Mouse (Mus musculus) adrenal gland, postnatal 36 days (tissue): ENCODE results near the gene Cd93. TPM values are rescaled to one million over a fixed set of nuclear protein-coding genes. Genes with fewer than 3 reads are reported as not detected.

ENCODE experiments used
- DNase-seq, 2 experiments: peaks; one replicate each; pipeline ENCODE4 v3.0.0; 2021; ENCODE audit warnings: mixed read lengths in 1 of 2
- long read RNA-seq, 2 experiments: library from polyadenylated mRNA; stranded (forward); transcript quantifications; one replicate each; pipeline ENCODE4 v2.0.0; 2021; ENCODE audit warnings: borderline sequencing depth in 2 of 2
- total RNA-seq, 2 experiments: library from RNA; stranded (reverse); gene quantifications; 2 replicates each; pipeline ENCODE4 v1.2.3; 2021

Gene Cd93
- 10 to 100 TPM; 24.2 to 55.3 TPM for total RNA-seq
- long read RNA-seq, experiment 1, full-length matches to known transcripts, result 3 of 6 reads
- long read RNA-seq, experiment 1, partial matches to known transcripts, result 0 of 6 reads
- long read RNA-seq, experiment 1, other reads (novel, unspliced or antisense), result 3 of 6 reads
- long read RNA-seq, experiment 2, result 0 reads

DNA sequence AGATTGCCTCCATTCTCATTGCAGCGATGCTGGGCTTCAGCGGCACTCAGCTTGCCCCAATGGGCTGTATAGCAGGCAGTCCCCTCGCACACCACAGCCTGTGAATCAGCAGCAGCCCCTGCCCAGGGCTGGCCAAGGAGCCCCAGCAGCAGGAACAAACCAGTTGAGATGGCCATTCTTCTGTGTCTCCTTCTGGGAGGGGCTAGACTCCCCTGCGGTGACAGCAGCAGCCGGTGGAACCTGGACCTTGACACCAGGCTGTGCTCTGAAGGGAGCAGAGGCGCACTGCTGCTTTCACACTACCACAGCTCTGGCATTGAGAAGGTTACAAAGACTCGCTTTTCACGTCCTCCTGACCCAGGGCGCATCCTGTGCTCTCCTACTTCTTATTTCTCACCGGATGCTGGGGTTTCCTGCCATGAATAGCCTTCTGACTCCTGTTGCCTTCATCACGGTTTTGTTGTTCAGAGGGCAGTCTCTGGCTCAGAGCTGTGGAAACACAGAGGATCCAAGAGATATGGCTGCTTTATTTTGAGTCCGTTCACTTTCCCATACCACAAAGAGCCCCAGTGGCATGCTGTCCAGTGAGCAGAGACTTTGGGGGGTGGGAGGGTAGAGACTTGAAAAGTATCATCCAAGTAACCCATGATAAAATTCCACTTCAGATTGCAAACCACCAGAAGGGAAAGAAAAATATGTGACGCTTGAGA, at the start of gene Cd93:
Gene Cd93 (minus strand): TSS at position 315 of the 710 bp plus-strand sequence.
- peak; percentile 49 to 59 for DNase-seq

DNA sequence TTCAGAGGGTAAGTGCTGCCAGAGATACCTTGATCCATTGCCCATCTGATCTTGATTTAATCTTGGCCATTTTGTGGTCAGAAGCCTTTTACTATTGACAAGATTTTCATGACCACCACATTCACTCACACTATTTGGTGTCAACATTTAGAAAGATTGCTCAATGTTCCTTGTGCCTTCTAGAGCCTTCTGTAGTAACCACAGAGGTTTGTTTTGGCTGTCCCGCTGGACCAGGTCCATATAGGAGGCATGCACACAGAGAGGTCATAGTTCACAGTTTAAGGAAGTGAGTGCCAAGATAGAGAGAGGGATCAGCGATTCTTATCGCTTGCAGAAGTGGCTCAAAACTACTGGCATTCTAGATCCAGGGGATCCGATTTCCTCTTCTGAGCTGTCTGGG, 48.7 kb upstream of the Cd93 start:
- DNase-seq, result peak; percentile 10 to 20

DNA sequence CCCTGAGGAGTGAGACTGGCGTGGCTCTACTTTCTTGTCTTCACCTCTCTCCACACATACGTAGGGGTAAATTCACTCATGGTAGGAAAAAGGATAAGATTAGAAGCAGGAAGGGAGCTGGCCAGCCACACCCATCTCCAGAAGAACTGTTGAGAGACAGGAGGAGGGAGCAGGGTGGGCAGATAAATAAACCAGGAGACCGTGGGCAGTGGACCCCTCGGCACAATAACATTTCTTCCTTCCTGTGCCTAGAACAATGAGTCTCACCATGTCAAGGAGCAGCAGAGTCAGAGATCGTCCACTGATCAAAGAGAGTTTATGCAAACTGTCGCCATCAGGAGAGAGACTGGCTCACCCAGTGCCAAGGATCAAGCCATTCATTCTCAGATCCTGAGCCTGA, 46.8 kb upstream of the Cd93 start:
- no peak for DNase-seq

DNA sequence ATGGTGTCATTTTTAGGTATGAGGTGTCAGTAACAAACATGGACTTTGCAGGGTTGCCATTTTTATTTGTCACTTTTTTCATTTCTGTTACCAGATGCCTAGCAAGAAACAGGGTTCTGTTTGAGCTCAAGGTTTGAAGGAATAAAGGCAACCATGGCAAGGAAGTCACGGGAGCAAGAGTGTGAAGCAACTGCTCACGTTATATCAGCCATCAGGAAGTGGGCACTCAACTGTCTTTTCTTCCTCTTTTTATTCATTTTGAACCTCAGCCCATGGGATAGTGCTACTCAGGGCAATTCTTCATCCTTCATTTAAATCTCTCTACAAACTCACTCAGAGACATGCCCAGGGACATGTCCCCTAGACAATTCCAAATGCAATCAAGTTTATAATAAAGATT, 45.5 kb upstream of the Cd93 start:
- DNase-seq, result no peak

DNA sequence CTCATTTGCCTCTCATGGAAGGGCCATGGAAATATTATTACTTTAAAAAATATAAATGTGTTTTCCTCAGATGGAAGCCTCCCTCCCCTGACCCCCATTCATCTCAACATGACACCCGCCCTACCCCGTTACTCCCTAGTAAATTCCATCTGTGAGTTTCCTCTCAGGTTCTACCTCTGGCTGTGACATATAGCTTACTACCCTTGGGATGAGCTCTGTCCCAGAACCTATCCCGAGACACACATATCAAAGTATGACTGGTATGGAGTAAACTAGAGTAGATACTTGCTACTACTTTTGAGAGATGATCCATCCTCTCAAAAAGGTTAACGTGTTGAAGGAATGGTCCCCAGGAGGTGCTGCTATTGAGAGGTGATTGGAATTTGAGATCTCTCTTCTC, 42.2 kb upstream of the Cd93 start:
- DNase-seq, result no peak

DNA sequence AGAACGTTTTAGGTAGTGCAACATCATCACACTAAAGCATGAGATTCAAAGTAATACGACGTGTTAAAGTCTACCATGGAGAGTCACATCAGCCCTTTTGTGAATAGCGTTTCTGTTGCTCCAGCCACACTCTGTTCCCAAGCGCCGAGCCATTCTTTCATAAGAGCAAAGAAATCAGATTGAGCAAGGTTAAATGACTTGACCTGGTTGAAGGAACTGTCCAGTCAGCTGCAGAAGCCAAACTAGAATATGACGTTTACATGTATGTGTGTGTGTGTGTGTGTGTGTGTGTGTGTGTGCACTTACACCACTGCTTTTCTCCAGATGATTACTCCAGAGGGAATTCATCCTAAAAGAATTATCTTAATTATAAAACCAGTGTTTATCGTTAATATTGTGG, 37.0 kb upstream of the Cd93 start:
- DNase-seq, result no peak

DNA sequence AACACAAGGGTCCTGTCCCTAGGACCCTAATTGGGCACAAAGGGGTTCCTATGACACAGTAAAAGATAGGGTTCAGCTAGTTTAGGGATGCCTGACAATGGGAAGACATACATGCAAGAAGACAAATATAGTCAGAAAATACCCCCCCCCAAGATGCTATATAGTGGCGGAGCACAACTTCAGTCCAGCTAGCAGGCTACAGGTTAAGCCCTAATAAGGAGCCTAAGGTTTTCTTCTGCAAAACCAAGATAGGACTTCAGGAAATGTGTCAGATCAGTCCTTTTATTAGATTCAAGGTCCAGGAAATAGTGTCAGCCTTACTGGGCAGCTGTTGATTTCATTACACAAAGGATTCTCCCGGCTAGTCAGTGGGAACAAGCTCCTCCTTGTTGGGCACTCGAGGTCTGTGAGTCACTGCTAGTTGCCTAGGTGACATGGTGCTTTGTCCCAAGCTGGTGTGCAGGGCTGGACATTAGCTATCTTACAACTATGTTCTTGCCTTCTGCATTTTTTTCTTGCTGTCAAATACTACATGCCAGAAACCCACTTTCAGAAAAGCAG, 34.9 kb upstream of the Cd93 start:
- peak; percentile 83 to 84 for DNase-seq

DNA sequence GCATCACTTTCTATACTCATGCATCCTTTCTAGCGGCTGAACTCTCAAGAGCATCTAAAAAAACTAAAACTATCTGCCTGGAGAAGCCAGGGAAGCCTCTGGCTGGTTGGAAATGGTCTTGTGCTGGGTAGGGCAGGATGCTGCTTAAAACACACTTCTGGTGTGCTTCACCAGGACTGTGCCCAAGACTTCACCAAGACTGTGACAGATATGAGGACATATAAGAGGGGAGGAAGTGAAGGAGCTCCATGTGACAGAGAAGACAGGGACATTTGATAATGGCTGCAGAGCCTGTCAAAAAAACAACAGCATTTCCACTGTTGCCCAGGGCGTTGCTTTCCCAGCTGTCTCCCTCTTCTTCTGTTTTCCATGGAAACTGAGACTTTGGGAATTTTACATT, 34.0 kb upstream of the Cd93 start:
- DNase-seq, result no peak

DNA sequence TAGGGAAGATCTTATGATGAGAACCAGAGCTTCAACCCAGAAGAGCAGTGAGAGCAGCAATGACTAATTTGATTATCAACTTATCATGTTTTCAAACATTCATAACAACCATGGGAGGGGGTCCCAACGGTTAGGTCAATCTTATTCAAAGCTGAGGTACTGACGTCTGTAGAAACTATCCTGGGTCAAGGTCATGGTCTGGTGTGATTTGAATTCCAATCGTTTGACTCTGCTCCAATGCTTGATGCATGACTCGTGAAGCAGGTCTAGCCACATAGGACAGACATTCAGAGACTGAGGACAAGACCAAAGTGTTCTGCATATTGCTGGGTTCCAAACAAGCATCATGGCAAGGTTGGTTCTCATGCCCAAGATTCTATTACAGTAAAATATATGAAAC, 33.2 kb upstream of the Cd93 start:
- no peak for DNase-seq

DNA sequence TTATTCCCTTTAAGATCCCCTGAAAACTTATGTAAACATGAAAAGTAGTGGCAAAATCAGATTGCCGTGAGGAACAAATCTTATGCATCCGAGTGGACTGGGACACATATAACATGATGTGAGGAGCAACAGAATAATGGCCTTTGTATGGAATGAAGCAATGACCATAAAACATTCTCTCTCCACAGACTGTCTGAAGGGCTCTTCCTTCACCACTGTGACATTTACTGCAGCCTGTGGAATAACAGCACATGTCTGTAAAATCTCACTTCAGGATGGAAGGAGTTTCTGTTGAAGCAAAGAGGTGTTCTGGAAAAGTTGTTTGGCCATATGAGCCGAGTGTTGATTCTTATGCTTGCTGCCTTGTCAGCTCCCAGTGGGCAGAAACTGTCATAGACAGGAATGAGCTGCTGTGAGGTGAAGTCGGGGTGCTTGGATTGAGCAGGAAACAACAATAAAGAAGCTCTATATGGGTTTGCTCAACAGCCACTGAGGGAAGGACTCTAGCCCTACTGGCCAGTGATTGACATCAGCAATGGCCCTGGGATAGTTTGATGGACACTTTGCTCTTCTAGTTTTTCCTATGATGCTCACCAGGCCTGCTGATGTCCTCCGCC, 32.6 kb upstream of the Cd93 start:
- DNase-seq, result no peak

DNA sequence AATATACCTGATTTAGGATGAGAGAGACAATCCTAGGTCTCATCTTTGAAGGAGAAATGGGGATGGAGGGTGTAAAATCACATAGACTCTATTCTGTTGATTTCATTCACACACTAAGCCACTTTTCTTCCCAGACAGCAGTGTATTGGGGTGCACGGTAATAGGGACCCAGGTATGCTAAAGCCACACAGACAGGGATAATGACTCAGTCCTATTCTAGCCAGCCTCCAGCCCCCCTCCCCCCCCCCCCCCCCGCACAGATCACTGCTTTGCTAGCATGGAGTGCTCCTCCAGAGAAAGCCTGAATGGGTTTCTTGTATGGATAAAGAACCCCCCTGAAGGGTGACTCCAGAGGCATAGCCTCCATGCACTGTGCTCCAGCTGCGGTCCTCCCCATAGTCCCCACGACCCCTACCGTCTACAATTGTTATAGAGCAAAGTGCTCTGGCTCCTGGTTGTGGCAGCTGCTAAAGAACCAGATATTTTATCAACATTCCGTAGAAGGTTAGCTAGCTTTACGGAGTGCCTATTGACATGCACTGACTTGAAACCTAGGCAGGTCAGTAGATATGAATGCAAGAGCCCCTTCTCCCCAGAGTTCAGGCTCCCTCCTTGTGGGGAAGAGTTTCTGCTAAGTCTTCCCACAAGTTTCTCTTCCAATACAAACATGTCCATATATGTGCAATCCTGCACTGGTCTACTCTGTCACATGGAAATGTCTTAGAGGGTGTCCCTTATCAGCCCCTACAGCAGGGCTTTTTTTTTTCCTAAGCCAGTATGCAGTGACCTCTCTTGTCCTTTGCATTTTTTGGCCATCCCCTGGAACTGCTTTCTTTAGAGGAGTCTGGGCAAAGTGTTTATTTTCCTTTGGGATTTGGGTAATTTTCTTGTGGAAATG, 26.2 kb upstream of the Cd93 start:
- DNase-seq, result no peak

DNA sequence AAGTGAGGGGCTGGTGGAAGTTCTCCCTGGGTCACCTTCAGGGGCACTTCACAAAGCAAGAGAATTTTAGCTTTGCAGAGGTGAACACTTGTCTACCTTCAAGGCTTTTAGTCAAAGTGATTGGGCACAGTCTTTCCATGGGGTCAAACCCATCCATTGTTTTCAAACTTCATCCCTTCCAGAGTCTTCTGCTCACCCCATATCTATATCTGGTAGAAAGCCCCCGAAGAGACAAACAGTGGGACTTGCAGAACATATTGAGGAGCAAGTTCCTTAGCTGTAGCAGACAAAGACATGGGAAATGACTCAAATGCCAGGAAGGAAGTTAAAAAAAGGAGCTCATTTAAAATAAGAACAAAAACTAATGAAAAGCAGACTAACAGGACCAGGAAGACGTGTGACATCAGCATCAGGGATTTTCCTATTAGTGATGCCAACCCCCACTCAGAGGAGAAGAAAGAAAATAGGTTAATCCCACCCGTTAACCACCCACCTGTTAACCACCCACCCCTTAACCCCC, 24.6 kb upstream of the Cd93 start:
- DNase-seq, result no peak

DNA sequence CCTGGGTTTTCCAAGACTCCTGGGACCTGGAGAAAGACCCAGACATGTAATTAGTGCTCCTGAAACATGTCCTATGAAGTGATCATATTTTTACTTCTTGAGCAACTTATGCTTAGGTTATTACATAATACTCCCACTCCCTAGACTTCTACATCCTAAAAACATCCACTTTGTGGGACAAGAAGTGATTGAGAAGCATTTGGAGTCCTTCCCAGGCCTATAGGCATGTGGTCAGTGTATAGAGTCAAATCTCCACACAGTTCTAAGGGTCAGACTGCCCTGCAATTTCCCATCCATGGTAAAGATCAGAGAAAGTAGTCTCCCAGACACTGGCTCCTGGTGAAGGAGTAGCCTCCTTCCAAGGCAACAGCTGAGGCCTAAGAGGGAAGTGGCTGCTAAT, 12.0 kb upstream of the Cd93 start:
- DNase-seq, result no peak

DNA sequence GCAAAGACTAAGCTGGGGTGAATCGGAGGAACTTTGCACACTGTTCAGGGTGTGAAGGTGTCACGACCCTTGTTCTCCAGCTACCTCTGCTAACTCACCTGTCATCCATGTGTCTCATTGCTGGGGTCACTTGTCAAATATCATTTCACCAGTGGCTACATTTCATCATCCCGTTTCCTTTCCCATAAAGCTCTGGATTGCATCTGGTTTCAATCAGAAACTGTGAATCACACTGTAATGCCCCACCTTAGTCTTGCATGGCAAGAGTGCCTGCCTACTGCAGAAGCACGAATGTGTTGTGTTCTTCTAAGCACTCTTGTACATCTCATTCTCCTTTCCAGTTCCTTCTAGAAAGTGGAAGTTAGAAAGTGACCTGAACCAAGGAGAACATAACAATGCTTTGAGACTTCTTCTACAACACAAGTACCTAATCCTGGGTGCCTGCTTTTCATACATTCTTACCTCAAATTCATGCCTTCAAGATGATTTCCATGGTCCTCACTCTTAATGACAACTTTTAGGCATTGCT, 10.7 kb upstream of the Cd93 start:
- DNase-seq, result no peak

DNA sequence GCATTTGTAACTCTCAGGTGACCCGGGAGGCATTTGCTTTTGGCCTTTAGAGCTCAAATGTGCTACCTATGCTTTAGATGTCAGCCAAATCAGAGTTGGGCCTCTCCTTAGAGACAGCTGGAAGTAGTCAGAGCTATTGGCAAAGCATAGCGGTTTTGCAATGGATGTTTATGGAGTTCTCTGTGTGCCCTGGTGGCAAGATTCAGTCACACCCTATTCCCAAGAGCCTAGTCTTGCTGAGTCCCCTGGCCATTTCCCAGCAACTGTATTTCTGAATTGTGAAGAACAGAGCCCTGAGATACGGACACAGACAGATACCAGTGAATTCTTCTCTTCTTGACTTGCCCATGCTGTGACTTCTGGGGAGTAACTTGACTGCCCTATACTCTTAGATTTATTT, 9.7 kb upstream of the Cd93 start:
- peak in 1 of 2 experiments; percentile 17 for DNase-seq

DNA sequence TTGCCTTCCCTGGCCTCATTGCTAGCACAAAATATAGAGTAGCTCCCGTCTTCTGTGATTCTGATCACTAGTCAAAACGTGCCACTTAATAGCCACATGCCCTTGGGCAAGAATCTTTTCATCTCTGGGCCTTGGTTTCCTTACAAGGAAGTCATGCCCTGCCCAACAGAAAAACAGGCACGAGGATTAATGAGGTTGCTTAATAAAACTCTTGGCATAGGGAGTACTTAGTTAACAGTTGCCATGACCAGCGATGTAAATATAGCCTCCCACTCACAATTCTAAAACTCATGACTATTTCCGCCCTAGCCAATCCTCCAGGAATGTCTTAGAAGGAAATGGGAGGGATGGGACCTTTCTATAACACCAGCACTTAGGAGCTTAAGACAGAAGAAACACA, 8.1 kb upstream of the Cd93 start:
- DNase-seq, result no peak

DNA sequence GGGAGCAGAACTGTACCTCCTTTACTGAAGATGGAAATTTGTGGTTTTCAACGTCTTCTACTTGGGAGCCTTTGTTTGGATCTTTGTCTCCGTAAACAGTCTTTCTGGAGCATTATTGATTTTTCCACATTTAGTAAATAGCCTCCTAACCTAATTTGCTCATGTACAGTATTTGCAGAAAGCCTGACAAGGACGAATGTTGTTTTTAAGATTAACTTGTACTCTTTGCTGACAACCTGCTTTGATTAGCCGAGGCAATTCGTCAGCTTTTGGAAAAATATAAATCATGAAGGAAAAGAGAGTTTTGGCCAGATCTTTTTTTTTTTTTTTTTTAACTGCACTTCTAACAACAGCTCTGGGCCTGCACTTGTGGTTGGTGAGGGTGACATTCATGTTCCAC, 7.3 kb upstream of the Cd93 start:
- DNase-seq, result no peak

DNA sequence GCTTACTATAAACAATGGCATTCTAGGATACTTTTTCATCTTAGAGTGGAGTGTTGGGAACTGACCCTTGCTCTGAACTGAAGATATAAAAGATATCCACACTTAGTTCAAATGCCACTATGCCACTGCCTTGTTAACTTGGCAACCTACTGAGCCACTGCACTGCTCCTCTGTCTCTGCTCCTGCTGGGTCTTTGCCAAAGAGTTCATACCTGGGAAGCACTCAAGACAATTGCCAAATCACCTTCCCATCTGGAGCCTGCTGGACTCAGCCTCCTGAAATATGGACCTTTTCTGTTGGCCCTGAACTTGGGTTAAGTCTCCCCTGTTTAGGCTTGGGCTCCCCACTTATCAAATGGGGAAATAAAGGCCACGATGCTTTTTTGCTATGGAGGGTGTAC, 6.3 kb upstream of the Cd93 start:
- DNase-seq, result no peak

DNA sequence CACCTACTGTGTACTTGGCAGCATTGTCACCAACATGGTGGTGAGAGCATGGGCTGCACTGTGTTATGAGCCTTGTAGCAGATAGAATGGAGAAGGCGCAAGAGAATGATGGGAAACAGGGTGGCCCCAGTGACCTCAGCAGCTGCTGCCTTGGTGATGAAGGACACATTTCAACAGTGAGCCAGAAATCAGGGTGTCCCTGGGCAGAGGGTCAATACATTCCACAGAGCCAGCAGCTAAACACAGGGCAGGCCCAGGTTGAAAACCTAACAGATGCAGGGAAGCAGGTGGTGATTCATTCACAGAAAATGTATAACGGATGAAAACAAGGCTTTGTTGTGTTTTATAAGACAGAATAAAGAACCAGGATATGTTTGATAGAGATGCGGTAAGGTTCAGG, 3.1 kb upstream of the Cd93 start:
- DNase-seq, result peak; percentile 41 to 64

DNA sequence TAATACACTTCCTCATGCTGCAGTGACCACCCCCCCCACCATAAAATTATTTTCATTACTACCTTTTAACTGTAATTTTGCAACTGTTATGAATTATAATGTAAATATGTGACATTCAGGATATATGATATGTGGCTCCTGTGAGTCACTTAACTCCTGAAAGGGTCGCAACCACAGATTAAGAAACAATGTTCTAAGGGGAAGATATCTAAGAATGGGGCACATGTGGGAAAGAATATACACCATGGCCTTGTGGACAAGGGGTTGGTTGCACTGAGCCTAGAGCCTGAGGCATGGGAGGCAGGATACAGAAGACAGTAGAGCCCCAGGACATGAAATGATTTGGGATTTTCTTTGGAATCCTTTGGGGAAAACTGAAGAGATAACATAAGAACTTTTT, 2.3 kb upstream of the Cd93 start:
- no peak for DNase-seq

DNA sequence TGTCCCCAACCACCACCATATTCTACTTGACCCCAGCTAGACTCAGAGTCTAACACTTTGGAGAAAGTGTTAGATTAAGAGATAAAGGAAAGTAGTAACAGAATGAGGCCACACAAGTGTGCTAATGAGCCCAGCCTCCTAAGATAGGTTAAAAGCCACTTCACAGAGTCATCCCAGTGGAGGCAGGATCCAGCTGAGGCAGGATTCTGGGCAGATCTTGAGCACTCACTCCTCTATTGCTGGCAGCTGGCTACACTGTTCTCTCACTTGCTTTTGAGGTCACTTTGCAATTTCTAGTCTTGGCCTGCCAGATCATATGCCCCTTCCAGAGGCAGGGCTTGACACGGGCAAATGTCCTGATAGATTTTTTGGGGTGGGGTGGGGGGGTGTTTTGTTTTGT, 1.1 kb upstream of the Cd93 start:
- no peak for DNase-seq

DNA sequence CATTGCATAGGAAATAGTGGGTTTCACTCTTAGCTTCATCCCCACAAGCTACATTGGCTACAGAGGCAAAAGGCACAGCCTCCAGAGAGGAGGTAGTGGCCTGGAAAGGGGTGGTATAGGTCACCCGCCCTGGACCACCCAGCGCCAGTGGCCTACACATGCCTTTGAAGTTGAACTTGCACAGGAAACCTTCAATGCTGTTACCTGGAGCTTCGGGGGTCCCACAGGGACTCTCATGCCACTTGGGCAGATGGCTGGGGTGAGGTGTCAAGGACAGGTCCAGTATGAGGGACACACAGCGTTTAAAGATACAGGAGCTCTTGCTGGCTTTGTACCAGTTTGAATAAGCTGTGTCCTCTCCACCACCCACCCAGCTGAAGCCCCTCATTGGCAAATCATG, 653 bp downstream of the Cd93 start:
- no peak for DNase-seq
